Mouse (Mus musculus) megakaryocyte-erythroid progenitor cell, adult 5-6 weeks (primary cell): ENCODE results near the gene Prune1. TPM values are rescaled to one million over a fixed set of nuclear protein-coding genes. Genes with fewer than 3 reads are reported as not detected.

ENCODE experiments used
- ATAC-seq: replicated peaks from 2 replicates; pipeline ENCODE4 v1.8.0; 2016; ENCODE audit warnings: mild to moderate bottlenecking, inconsistent platforms; ENCODE audit not compliant: severe bottlenecking, poor library complexity, low FRiP score, low TSS enrichment
- total RNA-seq, 2 experiments: library from RNA; stranded (forward) in 1 of 2; stranded (reverse) in 1 of 2; fragments of 200-1000, 215-1000 nt in 1 of 2; fragments of >200 nt in 1 of 2; fragmentation: Nextera tagmentation in 1 of 2; gene quantifications; 2 replicates each; pipeline ENCODE4 v1.2.3; 2014 to 2017

Prune1 gene
- total RNA-seq (2014; fragmentation: Nextera tagmentation) = 20.2 and 24.8 TPM in 2 replicates
- 10.1 and 14.6 TPM in 2 replicates for total RNA-seq (2017)

GRCm38 (mm10) chr3:95281216-95282126 is at the start of gene Prune1, which contains the start of gene Mindy1:
Gene Prune1, minus strand, starts transcription at chr3:95282076.
Gene Mindy1, plus strand, starts transcription at chr3:95281345.
- ATAC-seq = peak; percentile 75

GRCm38 (mm10) chr3:95331528-95331927 is 49.7 kb upstream of the Prune1 start:
- ATAC-seq = no peak

DNA sequence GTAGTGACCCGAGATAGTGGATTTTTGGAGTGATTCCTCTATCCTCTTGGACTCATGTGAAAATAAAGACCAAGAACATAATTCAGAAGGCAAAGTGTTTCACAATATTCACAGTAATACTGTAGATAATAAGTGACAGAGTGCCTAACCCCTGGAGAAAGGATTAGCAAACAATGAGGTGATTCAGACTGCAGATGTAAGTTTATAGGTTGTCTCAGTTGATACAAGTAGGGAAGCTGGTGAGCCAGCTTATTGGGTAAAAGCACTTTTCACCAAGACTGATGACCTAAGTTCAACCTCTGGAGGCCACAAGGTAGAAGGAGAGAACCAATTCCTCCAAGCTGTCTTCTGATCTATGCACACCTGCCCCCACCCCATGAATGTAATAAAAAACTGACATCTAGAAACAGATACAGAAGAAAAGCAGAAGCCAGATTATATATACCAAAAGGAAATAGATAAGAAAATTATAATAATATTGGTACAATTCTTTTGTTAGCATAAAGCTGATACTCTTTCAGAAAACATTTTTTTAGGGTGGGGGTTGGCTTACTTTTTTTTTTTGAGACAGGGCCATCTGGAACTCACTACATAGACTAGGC is 47.0 kb upstream of the Prune1 start:
- ATAC-seq = no peak

GRCm38 (mm10) chr3:95324454-95325144 is 42.7 kb upstream of the Prune1 start:
- ATAC-seq = no peak

- ATAC-seq = no peak
Observed at GRCm38 (mm10) chr3:95323429-95323828, 41.6 kb upstream of the Prune1 start.

DNA sequence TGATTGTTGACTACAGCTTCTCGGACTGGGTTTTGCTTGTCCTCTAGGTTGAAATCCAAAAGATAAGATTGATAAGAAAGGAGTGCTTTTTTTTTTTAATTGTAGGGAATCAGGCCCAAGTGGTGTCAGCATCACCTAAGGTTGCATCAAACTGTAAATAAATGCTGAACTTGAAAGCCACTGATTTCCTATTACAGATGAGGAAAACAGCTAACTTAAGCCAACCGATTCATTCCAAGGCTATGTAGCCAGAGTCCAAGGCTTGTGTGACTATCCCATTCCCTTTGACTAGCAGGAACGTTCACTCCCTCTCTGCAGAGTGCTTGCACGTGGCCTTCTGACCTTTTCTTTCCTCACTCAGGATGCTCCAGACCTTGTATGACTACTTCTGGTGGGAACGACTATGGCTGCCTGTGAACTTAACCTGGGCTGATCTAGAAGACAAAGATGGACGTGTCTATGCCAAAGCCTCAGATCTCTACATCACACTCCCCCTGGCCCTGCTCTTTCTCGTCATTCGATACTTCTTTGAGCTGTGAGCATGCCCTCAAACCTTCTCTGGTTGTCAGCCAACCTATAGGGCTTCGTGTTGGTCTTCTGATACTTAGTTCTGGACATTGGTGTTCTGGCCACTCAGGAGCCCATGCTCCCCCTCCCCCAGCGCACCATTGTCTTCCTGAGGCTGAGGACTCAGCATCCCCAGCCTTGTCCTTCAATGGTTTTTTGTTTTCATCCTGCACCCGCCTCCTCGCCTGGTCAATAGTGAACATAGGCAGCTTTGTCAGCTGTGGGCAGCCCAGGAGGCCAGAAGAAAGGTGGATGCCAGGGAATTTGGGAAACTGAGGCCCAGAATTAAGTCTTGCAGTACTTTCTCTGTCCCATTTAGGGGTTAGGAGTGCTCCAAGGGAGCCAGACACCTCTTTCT is 38.1 kb upstream of the Prune1 start:
- no peak for ATAC-seq

GRCm38 (mm10) chr3:95319110-95319509 is 37.2 kb upstream of the Prune1 start:
- ATAC-seq = no peak

DNA sequence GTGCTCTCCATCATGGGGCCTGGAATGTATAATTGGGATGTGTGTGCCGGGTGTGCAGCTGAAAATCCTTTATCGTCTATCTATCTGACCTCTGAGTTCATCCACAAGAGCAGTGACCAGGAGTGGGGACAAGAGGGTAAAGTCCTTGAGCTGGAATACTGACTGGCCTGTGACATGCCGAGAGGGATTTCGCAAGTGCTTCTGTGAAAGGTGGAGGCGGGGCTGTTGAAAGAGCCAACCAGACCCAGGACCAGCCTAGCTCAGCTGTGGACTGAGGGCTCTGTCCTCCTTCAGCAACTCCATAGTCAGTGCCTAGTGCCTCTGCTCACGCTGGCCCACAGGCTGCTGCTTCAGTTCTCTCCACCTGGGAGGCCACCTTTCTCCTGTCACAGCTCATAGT is 36.7 kb upstream of the Prune1 start:
- no peak for ATAC-seq

DNA sequence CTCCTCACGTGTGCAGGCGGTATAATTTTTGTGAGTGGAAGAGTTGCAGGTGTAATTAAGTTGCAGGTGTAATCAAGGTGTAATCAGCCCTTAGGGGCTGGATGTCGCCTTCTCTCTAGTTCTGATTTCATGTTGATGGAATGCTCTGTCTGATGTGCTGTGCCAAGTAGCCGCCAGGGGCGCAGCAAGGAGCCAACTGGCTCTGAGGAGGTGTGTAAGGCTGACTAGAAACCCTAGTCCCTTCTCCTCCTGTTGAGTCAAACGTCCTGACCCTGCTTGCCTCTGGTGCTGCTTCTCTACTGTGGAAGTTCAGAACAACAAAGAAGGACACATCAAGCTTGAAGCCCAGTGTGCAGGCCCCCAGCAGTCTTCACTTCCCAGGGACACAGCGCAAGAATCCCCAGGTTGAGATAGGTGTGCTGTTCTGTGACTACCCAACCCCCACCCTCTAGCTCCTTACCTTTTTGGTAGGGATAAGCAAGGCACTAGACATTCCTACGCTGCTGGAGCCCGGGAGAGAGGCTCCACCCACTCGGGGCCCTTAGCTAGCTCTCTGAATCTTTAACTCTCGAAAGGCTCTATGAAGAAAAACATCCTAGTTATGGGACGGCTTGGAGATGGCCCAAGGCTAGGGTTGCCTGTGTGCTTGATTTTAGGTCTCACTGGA is 35.7 kb upstream of the Prune1 start:
- peak; percentile 39; the same call in 1 of the 2 replicates for ATAC-seq

DNA sequence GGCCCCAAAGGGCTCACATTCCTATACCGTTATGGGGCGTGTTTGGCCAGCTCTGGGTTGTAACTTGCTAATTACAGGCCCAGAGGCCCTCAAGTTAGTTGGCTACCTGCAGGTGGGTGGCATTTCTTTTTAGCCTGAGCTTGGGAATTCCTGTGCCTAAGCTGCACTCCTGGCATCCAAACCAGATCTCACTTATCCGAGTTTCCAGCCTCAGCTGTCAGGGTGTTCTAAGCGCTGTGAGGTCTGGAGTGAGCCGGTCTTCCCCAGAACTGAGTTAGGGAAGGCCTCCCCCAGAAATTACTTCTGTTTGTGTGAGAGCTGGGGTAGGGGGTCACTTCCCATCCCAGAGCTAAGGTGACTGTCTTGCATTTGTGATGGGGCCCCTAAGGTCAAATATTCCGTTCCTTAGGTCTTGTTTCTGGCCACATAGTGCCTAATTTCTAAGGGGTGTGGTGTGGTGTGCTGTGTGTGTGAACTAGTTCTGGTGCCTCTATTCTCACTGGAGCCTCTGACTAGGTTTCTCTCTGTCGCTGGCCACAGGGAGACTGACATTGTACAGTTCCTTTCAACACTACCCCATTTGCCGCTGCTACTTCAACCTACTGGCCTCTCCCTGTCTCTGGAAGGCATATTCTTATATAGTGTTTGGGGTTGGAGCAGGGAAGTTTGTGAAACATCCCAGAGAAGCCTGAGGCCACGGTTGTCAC is 34.1 kb upstream of the Prune1 start:
- no peak for ATAC-seq

GRCm38 (mm10) chr3:95315094-95315843 is 33.4 kb upstream of the Prune1 start:
- peak; percentile 51 for ATAC-seq

- ATAC-seq = no peak
Observed at GRCm38 (mm10) chr3:95314486-95315093, 32.7 kb upstream of the Prune1 start, which contains the start of gene Cers2. Gene Cers2, plus strand, starts transcription at chr3:95314791.

DNA sequence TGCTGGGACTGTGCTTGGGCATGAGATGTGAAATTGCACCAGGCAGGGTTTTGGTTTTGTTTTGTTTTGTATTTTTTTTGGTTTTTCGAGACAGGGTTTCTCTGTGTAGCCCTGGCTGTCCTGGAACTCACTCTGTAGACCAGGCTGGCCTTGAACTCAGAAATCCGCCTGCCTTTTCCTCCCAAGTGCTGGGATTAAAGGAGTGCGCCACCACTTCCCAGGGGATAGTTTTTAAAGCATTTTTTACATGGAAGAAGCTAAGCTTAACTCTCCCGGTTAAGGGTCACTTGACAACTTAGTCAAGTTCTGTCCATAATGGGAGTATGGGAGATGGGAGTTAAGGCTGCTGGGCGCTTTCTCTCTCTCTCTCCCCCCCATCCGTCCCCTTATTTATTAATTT is 32.2 kb upstream of the Prune1 start:
- ATAC-seq = no peak

GRCm38 (mm10) chr3:95313476-95313875 is 31.6 kb upstream of the Prune1 start:
- no peak for ATAC-seq

- ATAC-seq = peak; percentile 74
Observed at GRCm38 (mm10) chr3:95312623-95313022, 30.7 kb upstream of the Prune1 start.

- ATAC-seq = peak; percentile 34
Observed at GRCm38 (mm10) chr3:95310968-95311882, 29.3 kb upstream of the Prune1 start.
